Mouse (Mus musculus) fibroblast of lung, adult 2 months (primary cell): ENCODE measurements around the gene Igll1.
"Not testable (repeated sequence)": the region's sequence is repeated elsewhere in the genome, so short reads cannot be mapped to it uniquely, and the experiment has no call there.

Experiments
- DNase-seq: peaks from one replicate; pipeline ENCODE4 v3.0.0-alpha.2; 2011; ENCODE audit warnings: low read depth

The Igll1 gene

DNA sequence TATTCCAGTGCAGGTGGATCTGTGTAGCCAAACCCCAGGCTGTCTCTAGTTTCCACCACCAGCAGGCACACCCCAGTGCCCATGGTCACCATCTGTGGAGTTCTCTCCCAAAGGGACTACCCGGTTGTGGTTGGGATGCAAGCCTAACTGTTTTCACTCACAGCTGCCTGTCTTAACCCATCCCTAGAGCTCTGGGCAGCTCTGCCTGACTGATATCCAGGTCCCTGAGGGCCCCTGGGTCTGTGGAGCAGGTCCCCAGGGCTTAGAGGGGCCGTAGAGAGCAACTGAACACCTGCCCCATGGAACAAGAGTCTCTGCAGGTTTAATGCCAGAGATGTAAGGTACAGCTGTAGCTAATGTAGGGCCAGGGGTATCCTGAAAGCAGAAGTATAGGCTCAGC lies at the start of gene Igll1:
Gene Igll1, minus strand, starts transcription at position 8 of the 400 bp plus-strand sequence.
- no peak for DNase-seq

GRCm38 (mm10) chr16:16913440-16913839 lies 49.7 kb upstream of the Igll1 start:
- no peak for DNase-seq

- no peak for DNase-seq
Measured at GRCm38 (mm10) chr16:16911641-16912597, 48.1 kb upstream of the Igll1 start.

DNA sequence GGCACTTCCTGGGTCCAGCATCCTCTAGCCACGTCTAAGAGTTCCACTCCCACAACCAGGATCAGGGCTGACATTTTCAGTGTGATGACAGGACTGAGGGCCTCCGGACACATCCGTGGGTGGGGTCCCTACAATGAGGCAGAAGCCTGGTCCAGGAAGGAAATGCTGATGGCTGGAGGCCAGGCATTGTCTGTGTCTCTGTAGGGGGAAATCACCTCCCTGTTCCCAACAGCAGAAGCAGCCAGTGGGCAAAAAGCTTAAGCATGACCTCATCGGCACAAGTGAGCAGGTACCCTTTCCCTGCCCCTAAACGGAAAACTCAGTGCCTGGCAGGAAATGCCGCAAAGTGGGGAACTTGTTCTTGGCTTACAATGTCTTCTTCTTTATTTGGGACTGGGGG lies 44.0 kb upstream of the Igll1 start:
- no peak for DNase-seq

- DNase-seq: no peak
Measured at GRCm38 (mm10) chr16:16903188-16903587, 39.4 kb upstream of the Igll1 start.

GRCm38 (mm10) chr16:16902329-16902728 lies 38.5 kb upstream of the Igll1 start:
- no peak for DNase-seq

- no peak for DNase-seq
Measured at GRCm38 (mm10) chr16:16897056-16897584, 33.3 kb upstream of the Igll1 start.

DNA sequence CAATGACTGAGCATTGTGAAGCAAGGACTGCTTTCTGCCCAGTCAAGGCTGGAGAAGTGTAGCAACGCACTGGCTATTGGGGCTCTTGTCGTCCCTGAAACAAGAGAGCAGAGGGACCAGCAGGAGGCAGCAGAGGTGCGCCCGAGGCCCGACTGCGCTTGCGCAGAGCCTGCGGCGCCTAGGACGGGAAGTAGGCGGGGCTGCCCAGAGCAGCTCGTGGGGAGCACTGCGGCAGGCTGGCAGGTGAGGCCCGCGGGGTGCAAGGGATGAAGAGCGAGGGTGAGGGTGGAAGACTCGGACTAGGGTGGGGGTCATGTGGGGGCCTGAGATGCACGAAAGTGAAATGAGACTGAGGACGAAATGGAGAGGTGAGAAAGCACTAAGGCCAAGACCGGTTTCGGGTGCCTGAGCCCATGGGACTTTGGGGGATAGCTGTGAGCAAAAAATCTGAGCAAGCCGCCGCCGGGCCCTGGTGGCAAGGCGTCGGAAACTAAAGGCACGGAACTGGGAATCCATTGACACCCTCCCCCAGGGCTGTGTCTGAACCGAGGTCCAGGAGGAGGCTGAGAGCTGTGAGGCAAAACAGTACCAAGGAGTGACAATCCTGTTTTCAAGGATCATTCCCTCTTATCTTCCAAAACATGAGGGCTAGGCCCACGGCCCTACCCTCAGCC lies 32.7 kb upstream of the Igll1 start, which contains the start of gene Ppm1f:
Gene Ppm1f, plus strand, starts transcription at position 88 of the 674 bp plus-strand sequence.
- DNase-seq: peak; percentile 90

- no peak for DNase-seq
Measured at GRCm38 (mm10) chr16:16896015-16896381, 32.2 kb upstream of the Igll1 start.

GRCm38 (mm10) chr16:16892366-16892765 lies 28.6 kb upstream of the Igll1 start:
- no peak for DNase-seq

- no peak for DNase-seq
Measured at GRCm38 (mm10) chr16:16888341-16888740, 24.6 kb upstream of the Igll1 start.

- DNase-seq: no peak
Measured at GRCm38 (mm10) chr16:16879025-16879424, 15.2 kb upstream of the Igll1 start.

- DNase-seq: peak; percentile 92
Measured at GRCm38 (mm10) chr16:16870617-16871331, 7.0 kb upstream of the Igll1 start, which contains the start of the genes Top3b and Vpreb1. Gene Top3b, plus strand, starts transcription at chr16:16870736. Gene Vpreb1, minus strand, starts transcription at chr16:16870843.

GRCm38 (mm10) chr16:16870241-16870616 lies 6.4 kb upstream of the Igll1 start:
- no peak for DNase-seq

- peak; percentile 46 for DNase-seq
Measured at GRCm38 (mm10) chr16:16865696-16866561, 2.1 kb upstream of the Igll1 start.

GRCm38 (mm10) chr16:16865217-16865616 lies 1.4 kb upstream of the Igll1 start:
- no peak for DNase-seq

- no peak for DNase-seq
Measured at GRCm38 (mm10) chr16:16862288-16862687, 1.5 kb downstream of the Igll1 start.

- no peak for DNase-seq
Measured at GRCm38 (mm10) chr16:16856731-16857476, 6.9 kb downstream of the Igll1 start.

- DNase-seq: not testable (repeated sequence)
Measured at GRCm38 (mm10) chr16:16856054-16856453, 7.7 kb downstream of the Igll1 start.

- no peak for DNase-seq
Measured at GRCm38 (mm10) chr16:16855541-16855940, 8.2 kb downstream of the Igll1 start.
